Mouse (Mus musculus): ENCODE data around the gene Olfr1402.

Gene Olfr1402

DNA sequence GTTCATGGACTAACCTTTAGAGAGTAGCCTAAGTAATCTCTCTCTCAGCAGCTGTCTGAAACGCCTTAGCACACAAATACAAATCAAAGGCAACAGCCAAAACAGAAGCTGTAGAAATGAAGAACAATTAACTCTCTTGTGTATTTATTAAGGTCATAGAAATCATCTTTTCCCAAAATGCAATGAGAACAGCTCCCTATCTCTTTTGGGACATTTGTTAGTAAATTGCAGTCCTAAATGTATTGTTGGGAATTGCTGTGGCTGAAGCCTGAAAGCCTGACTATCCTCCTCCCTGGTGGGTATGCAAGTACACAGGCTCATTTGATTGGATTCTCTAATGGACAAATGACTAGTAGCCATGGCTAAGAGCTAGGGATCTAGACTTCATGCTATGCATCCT, at the start of gene Olfr1402:
Gene Olfr1402 (minus strand): TSS at position 101 of the 400 bp plus-strand sequence.
- no peak for DNase-seq (ENCODE audit: low spot score in 2 of 2)

DNA sequence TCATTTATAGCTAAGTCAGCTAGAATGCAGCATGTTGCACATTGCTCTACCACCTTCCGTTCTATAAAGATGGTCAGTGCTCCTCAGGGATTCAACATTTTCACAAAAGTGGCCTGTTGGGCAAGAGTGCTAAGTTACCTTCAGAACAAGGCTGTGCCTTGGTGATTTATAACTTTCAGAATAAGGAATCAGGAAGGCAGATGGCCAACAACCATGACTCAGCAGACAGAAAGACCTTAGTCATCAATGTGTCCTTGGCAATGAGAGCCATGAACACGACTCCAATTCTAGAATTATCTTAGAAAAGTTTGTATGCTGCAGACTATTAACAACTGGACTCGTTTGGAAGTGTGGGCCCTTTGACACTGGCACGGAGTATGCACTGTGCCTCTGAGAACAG, 33.5 kb upstream of the Olfr1402 start:
- peak in 1 of 2 experiments; percentile 11 for DNase-seq (ENCODE audit: low spot score in 2 of 2)

DNA sequence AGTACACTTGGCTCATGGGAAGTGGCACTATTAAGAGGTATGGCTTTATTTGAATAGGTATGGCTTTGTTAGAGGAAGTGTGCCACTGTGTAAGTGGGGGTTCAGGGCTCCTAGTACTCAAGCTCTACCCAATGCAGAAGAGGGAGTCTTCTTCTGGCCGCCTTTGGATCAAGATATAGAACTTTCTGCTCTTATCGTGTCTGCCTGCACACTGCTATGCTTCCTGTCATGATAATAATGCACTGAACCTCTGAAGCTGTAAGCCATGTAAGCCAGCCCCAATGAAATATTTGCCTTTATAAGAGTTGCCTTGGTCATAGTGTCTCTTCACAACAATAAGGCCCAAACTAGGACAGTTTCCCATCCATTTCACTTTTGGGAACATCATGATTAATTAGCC, 16.8 kb upstream of the Olfr1402 start:
- no peak for DNase-seq (ENCODE audit: low spot score in 2 of 2)

DNA sequence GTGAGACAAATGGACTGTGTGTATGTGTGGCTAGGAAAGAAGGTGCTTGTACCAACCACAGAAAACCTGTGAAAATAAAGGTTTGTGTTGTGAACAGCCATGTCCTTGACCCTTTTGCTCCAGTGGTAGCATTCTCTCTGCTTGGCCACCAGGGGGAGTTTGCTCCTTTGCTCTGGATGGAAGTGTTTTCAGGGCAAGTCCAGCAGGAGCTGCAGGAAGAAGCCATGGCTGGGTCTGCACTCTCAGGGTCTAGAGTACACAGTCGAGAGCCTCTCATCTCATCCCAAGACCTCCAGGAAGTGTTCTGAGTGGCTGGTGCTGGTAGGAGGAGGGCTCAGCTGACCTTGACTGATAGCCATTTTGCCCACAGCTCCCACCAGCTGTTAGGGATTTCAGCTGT, 27.5 kb downstream of the Olfr1402 start:
- peak; percentile 13 to 16 for DNase-seq (ENCODE audit: low spot score in 2 of 2)

DNA sequence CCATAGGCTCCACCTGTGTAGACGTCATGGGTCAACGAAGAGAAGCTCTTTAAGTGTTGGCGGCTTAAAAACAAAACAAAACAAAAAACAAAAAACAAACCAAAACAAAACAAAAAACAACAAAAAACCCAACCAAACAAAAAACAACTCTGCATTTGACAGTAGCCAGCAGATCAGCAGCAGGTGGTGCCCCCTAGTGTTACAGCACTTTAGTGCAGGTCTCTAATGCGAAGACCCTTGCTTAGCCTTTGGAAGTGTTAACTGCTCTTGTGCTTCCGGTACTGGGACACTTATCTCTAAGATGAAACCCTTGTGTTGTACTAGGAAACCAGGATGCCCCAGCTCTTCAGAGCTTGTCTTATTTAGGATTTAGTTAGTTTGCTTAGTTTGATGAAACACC, 28.7 kb downstream of the Olfr1402 start:
- no peak for DNase-seq (ENCODE audit: low spot score in 2 of 2)

DNA sequence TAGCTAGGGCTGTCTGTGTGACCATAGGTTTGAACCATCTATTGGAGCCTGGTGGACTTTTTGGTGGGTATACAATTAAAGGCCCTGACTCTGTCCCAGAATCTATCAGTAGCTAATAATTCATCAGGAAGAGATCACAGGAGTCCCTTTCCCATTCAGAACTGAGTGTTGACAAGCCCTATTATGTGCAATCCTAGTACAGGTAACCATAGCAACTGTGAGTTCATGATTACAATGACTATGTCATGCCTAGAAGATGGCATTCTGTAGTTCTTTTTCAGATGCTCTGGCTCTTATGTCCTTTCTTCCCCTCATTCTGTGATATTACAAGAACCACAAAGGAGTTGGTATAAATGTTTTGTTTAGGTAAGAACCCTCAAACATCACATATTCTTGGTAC, 51.4 kb downstream of the Olfr1402 start:
- no peak for DNase-seq (ENCODE audit: low spot score in 2 of 2)

DNA sequence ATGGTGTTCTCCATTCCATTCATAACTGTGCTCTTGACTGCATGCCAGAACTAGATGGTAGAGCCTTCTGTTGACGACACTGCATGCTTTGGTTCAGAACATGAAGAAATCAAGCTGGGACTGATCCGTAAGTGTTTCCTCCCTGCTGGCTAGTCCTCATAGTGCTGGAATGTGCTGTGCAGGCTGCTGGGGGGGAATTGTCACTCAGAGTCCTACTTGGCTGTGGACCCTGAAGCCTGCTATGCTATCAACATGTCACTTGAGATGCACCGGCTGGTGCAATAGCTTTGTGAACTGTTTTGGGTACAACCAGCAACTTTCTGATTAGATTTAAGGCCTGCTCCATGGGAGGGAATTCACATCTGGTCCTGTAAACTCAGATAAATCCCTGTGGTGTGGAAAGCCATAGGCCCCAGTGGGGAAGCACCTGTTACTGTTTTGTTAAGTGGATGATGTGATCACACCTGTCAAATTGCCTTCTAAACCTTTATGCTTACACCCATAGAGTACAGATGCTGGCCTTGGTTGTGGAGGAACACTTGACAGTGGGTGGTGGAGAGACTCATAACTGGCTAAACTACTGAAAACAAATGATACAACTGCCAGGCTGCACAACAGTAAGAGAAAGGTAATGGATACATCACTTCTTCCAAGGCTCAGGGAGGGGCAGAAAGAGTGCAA, 58.3 kb downstream of the Olfr1402 start:
- DNase-seq (ENCODE audit: low spot score in 2 of 2) = no peak

DNA sequence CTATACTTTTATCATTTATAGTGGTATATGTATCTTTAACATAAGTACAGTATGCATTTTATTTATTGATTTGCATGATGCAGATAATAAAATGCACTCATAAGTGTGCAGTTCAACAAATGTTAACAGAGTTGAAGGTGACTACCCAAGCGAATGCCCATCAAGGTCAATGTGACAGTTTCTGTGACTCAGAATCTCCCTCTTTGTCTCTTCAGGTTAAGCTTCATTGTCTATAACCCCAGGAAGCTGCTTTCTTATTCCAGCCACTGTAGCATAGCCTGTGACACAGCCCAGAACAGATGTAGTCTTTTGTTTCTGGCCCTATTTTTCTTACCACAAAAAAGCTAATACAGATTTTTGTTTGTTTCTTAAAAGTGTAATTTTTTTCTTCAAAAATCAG, 63.4 kb downstream of the Olfr1402 start:
- DNase-seq (ENCODE audit: low spot score in 2 of 2) = no peak
